In genomic region chr9:107400060-107400511, GRCm38 (mm10) we compare ENCODE assay signal across 8 mouse cellular contexts. TPM values are rescaled to one million over a fixed set of nuclear protein-coding genes. Genes with fewer than 3 reads are reported as not detected.
DNase-seq lines count a peak whose midpoint lies in the region; ATAC-seq and TF ChIP-seq lines count a peak whose summit lies in the region.

No protein-coding gene starts in this region.

- no peak for TF ChIP-seq CTCF in ES-Bruce4 (IDR thresholded peaks at IDR 0.05; ENCODE audit: low read depth, low read length)

- TF ChIP-seq POLR2A in ES-Bruce4 (IDR thresholded peaks at IDR 0.05; ENCODE audit: insufficient read depth, low read length), result no peak

- peak; percentile 13 for DNase-seq in gastrocnemius, postnatal 10 days
- DNase-seq in gastrocnemius, postnatal 14 days, result no peak
- no peak for DNase-seq in frontal cortex, adult 2 months (ENCODE audit: extremely low spot score in 1 of 2, low spot score in 1 of 2)
- no peak for DNase-seq in gastrocnemius, adult 18-20 months (ENCODE audit: low spot score)

- H3K4me1 ChIP-seq in ES-Bruce4 (ENCODE audit: control insufficient read depth, insufficient read depth, low read length), result no peaks in the 10 kb centered on the region
- H3K4me1 ChIP-seq in embryonic facial prominence, embryonic 15.5 days, result peaks cover 10% of the 10 kb centered on the region
- peaks cover 9% of the 10 kb centered on the region for H3K4me1 ChIP-seq in intestine, embryonic 15.5 days (replicated peaks)
- peaks cover 52% of the 10 kb centered on the region for H3K4me1 ChIP-seq in neural tube, embryonic 13.5 days (replicated peaks)

- TF ChIP-seq EP300 in ES-Bruce4 (IDR thresholded peaks at IDR 0.05; ENCODE audit: insufficient read depth, low read depth, low read length), result no peak

- intact Hi-C loops in gastrocnemius, postnatal 14 days (cut with DNase I; ENCODE audit: low total_unique reads), result no loop called here

- peak overlapping the region; percentile 76 for H3K4me3 ChIP-seq in ES-Bruce4 (ENCODE audit: low read depth, low read length)
- peak overlapping the region; percentile 66 for H3K4me3 ChIP-seq in embryonic facial prominence, embryonic 15.5 days (replicated peaks)
- H3K4me3 ChIP-seq in intestine, embryonic 15.5 days (replicated peaks), result peak overlapping the region; percentile 58
- peak overlapping the region; percentile 90 for H3K4me3 ChIP-seq in neural tube, embryonic 13.5 days

- H3K36me3 ChIP-seq in ES-Bruce4 (ENCODE audit: control insufficient read depth, insufficient read depth, low read length, poor library complexity, severe bottlenecking), result no peaks in the 10 kb centered on the region
- H3K36me3 ChIP-seq in embryonic facial prominence, embryonic 15.5 days, result no peaks in the 10 kb centered on the region
- H3K36me3 ChIP-seq in intestine, embryonic 15.5 days, result no peaks in the 10 kb centered on the region
- H3K36me3 ChIP-seq in neural tube, embryonic 13.5 days, result no peaks in the 10 kb centered on the region

- H3K27me3 ChIP-seq in ES-Bruce4 (ENCODE audit: control insufficient read depth, insufficient read depth, low read length, poor library complexity, severe bottlenecking), result no peaks in the 10 kb centered on the region
- H3K27me3 ChIP-seq in embryonic facial prominence, embryonic 15.5 days, result peaks cover 84% of the 10 kb centered on the region
- H3K27me3 ChIP-seq in intestine, embryonic 15.5 days (replicated peaks), result peaks cover 79% of the 10 kb centered on the region
- H3K27me3 ChIP-seq in neural tube, embryonic 13.5 days, result peaks cover 59% of the 10 kb centered on the region

- peak overlapping the region; percentile 78 for H3K9ac ChIP-seq in ES-Bruce4 (ENCODE audit: low read depth, poor library complexity, severe bottlenecking)
- peak overlapping the region; percentile 45 for H3K9ac ChIP-seq in embryonic facial prominence, embryonic 15.5 days
- H3K9ac ChIP-seq in intestine, embryonic 15.5 days, result peak overlapping the region; percentile 37
- H3K9ac ChIP-seq in neural tube, embryonic 13.5 days, result peak overlapping the region; percentile 90

- ATAC-seq in embryonic facial prominence, embryonic 15.5 days (ENCODE audit: insufficient number of reproducible peaks, low FRiP score, low TSS enrichment, low read depth), result no peak
- ATAC-seq in intestine, embryonic 15.5 days, result peak; percentile 50
- peak; percentile 48 for ATAC-seq in neural tube, embryonic 13.5 days (ENCODE audit: low read depth)

- peak overlapping the region; percentile 100 for H3K4me2 ChIP-seq in embryonic facial prominence, embryonic 15.5 days (replicated peaks)
- peak overlapping the region; percentile 99 for H3K4me2 ChIP-seq in intestine, embryonic 15.5 days (replicated peaks)
- peak overlapping the region; percentile 75 for H3K4me2 ChIP-seq in neural tube, embryonic 13.5 days

- no peaks in the 10 kb centered on the region for H3K9me3 ChIP-seq in ES-Bruce4 (replicated peaks; ENCODE audit: control insufficient read depth, insufficient read depth, low read length, poor library complexity, severe bottlenecking)
- H3K9me3 ChIP-seq in embryonic facial prominence, embryonic 15.5 days (replicated peaks), result no peaks in the 10 kb centered on the region
- H3K9me3 ChIP-seq in intestine, embryonic 15.5 days, result no peaks in the 10 kb centered on the region
- H3K9me3 ChIP-seq in neural tube, embryonic 13.5 days, result no peaks in the 10 kb centered on the region

- under 1% methylated on average over 39 of the region's 45 CpGs for WGBS in embryonic facial prominence, embryonic 15.5 days
- under 1% methylated on average over 23 of the region's 45 CpGs for WGBS in intestine, embryonic 15.5 days
- WGBS in neural tube, embryonic 13.5 days, result under 1% methylated on average over 39 of the region's 45 CpGs

- no peak overlapping the region for H3K27ac ChIP-seq in ES-Bruce4 (ENCODE audit: insufficient read depth, low read length)
- H3K27ac ChIP-seq in embryonic facial prominence, embryonic 15.5 days (replicated peaks), result no peak overlapping the region
- H3K27ac ChIP-seq in intestine, embryonic 15.5 days, result no peak overlapping the region
- H3K27ac ChIP-seq in neural tube, embryonic 13.5 days (replicated peaks), result peak overlapping the region; percentile 87

RNA-seq across cellular contexts. Expression of gene Cacna2d2, which starts 0.7 kb away (rescaled TPM):
- 1 to 10 TPM; 2.1 to 2.4 TPM for total RNA-seq in gastrocnemius, postnatal 10 days (2021)
- 1 to 10 TPM in 1 of 2 experiments, under 1 TPM in 1; 0.78 to 1.0 TPM for total RNA-seq in gastrocnemius, postnatal 14 days (2021)
- polyA plus RNA-seq in ES-Bruce4 (2011; ENCODE audit: insufficient read depth, insufficient read length, low read depth, missing spikeins), result 3.2 and 3.9 TPM in 2 replicates
- 0.96 and 1.3 TPM in 2 replicates for polyA plus RNA-seq in embryonic facial prominence, embryonic 15.5 days (2015; fragmentation: Nextera tagmentation; extraction: Ambion mirVana)
- 0.29 and 0.34 TPM in 2 replicates for polyA plus RNA-seq in intestine, embryonic 15.5 days (2015; fragmentation: Nextera tagmentation; extraction: Ambion mirVana)
- 8.1 and 8.6 TPM in 2 replicates for polyA plus RNA-seq in neural tube, embryonic 13.5 days (2015; fragmentation: Nextera tagmentation; extraction: Ambion mirVana)
- 33.1 and 35.7 TPM in 2 replicates for polyA plus RNA-seq in frontal cortex, adult 2 months (2012; rRNA removed)
- under 1 TPM; 0.52 to 0.94 TPM for total RNA-seq in gastrocnemius, adult 18-20 months (2021)

RNA-seq across cellular contexts. Expression of gene 6430571L13Rik, which starts 59.7 kb away (rescaled TPM):
- 10 to 100 TPM; 29.4 to 54.7 TPM for total RNA-seq in gastrocnemius, postnatal 10 days (2021)
- 10 to 100 TPM; 41.9 to 49.8 TPM for total RNA-seq in gastrocnemius, postnatal 14 days (2021)
- polyA plus RNA-seq in ES-Bruce4 (2011; ENCODE audit: insufficient read depth, insufficient read length, low read depth, missing spikeins), result 0.30 and 0.43 TPM in 2 replicates
- 0.91 and 0.97 TPM in 2 replicates for polyA plus RNA-seq in embryonic facial prominence, embryonic 15.5 days (2015; fragmentation: Nextera tagmentation; extraction: Ambion mirVana)
- 0.28 and 0.40 TPM in 2 replicates for polyA plus RNA-seq in intestine, embryonic 15.5 days (2015; fragmentation: Nextera tagmentation; extraction: Ambion mirVana)
- polyA plus RNA-seq in neural tube, embryonic 13.5 days (2015; fragmentation: Nextera tagmentation; extraction: Ambion mirVana), result 6.4 and 6.5 TPM in 2 replicates
- polyA plus RNA-seq in frontal cortex, adult 2 months (2012; rRNA removed), result 26.2 and 26.8 TPM in 2 replicates
- 10 to 100 TPM; 31.8 to 32.2 TPM for total RNA-seq in gastrocnemius, adult 18-20 months (2021)

Comparison
In these comparisons a context has a peak if more than half of its experiments do, and no peak if none do; other contexts are left out.
1. H3K9ac ChIP-seq: peak in every context shown above with its lines; median percentile 90 in neural tube, embryonic 13.5 days; 78 in ES-Bruce4; 45 in embryonic facial prominence, embryonic 15.5 days; 37 in intestine, embryonic 15.5 days.